Mouse (Mus musculus): ENCODE measurements around the gene Svs5. TPM values are rescaled to one million over a fixed set of nuclear protein-coding genes. Genes with fewer than 3 reads are reported as not detected.
"Not testable (repeated sequence)": the region's sequence is repeated elsewhere in the genome, so short reads cannot be mapped to it uniquely, and the experiment has no call there.

Gene Svs5
- not detected in 2 replicates for polyA plus RNA-seq (2014; fragmentation: Nextera tagmentation; extraction: Ambion mirVana)

DNA sequence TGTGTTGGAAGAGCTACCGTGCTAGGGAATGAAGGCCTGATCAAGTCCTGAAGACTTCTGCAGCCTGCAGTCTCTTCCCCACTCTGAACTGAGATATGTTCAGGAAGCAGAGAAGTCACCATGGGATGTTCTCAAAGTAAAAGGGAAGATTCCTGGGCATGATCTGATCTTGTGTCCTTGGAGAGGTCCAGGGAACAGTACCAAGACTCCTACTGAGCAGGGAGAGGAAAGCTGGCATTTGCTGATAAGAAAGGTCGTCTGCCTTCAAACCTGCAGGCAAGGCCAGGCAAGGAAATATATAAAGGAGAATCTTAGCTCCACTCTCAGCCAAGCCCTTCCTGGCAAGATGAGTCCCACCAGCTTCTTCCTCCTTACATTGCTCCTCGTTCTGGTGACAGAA lies at the start of gene Svs5:
Svs5 (plus strand) TSS at position 301 of the 400 bp plus-strand sequence.
- ATAC-seq (replicated peaks; ENCODE audit: insufficient number of reproducible peaks, low FRiP score, low TSS enrichment); H3K9me3 ChIP-seq (replicated peaks; ENCODE audit: control insufficient read depth, low read length); H3K36me3 ChIP-seq (ENCODE audit: control insufficient read depth, insufficient read depth, low read length); H3K9ac ChIP-seq (ENCODE audit: low read depth, low read length); H3K4me2 ChIP-seq; H3K27me3 ChIP-seq (ENCODE audit: control insufficient read depth, insufficient read depth, low read length); H3K4me1 ChIP-seq (ENCODE audit: control insufficient read depth, insufficient read depth, low read length); H3K4me3 ChIP-seq (ENCODE audit: low read depth, low read length); H3K27ac ChIP-seq (ENCODE audit: low read depth, low read length): not testable (repeated sequence)
- whole genome bisulfite sequencing (ENCODE audit: insufficient replicate concordance) = 51% methylated on average over 3 of the region's 3 CpGs

DNA sequence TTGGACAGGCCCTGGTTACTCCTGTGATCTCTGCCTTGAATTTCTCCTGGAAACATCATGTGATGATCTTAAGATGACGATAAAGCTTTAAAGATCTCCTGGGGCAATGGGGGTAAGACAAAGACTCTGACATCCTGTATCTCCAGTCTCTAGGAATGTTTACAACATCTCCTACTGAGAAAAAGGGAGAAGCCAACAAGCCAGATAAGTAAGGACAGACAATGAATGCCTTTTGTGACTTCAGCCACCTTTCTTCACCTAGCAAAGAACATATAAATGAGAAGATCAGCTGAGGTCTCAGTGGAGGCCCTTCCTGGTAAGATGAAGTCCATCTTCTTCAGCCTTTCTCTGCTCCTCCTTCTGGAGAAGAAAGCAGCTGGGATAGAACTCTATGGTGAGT lies 43.6 kb upstream of the Svs5 start, which contains the start of gene Svs3a:
Svs3a (plus strand) TSS at position 301 of the 400 bp plus-strand sequence.
- not testable (repeated sequence) for H3K4me3 ChIP-seq (ENCODE audit: low read depth, low read length); H3K27me3 ChIP-seq (ENCODE audit: control insufficient read depth, insufficient read depth, low read length); H3K9ac ChIP-seq (ENCODE audit: low read depth, low read length); ATAC-seq (replicated peaks; ENCODE audit: insufficient number of reproducible peaks, low FRiP score, low TSS enrichment); H3K36me3 ChIP-seq (ENCODE audit: control insufficient read depth, insufficient read depth, low read length); H3K27ac ChIP-seq (ENCODE audit: low read depth, low read length); H3K4me1 ChIP-seq (ENCODE audit: control insufficient read depth, insufficient read depth, low read length); H3K9me3 ChIP-seq (replicated peaks; ENCODE audit: control insufficient read depth, low read length); H3K4me2 ChIP-seq
- WGBS (ENCODE audit: insufficient replicate concordance) = 75% methylated on average over 1 of the region's 1 CpGs

DNA sequence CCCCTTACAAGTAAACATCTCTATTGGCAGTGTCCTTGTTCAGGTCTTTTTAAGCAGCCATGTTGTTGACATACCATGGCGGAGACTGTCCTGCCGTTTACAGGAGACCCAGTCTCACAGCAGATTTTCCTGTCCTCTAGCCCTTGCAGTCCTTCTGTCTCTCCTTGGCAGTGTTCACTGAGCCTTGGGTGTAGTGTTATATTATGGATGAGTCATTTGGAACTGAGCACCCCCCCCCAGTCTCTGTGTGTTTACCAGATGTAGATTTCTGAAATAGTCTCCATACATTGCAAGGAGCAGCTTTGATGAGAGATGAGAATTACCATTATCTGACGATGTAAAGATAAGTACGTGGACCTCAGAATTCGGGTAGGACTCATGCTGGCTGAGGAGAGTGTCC lies 19.9 kb upstream of the Svs5 start:
- H3K4me3 ChIP-seq (ENCODE audit: low read depth, low read length) = no peak overlapping the region
- H3K27me3 ChIP-seq (ENCODE audit: control insufficient read depth, insufficient read depth, low read length) = no peaks in the 10 kb centered on the region
- ATAC-seq (replicated peaks; ENCODE audit: insufficient number of reproducible peaks, low FRiP score, low TSS enrichment) = no peak
- no peak overlapping the region for H3K9ac ChIP-seq (ENCODE audit: low read depth, low read length)
- WGBS (ENCODE audit: insufficient replicate concordance) = 76% methylated on average over 5 of the region's 5 CpGs
- H3K4me1 ChIP-seq (ENCODE audit: control insufficient read depth, insufficient read depth, low read length) = no peaks in the 10 kb centered on the region
- no peak overlapping the region for H3K4me2 ChIP-seq
- H3K9me3 ChIP-seq (replicated peaks; ENCODE audit: control insufficient read depth, low read length) = no peaks in the 10 kb centered on the region
- no peaks in the 10 kb centered on the region for H3K36me3 ChIP-seq (ENCODE audit: control insufficient read depth, insufficient read depth, low read length)
- H3K27ac ChIP-seq (ENCODE audit: low read depth, low read length) = no peak overlapping the region

- ATAC-seq (replicated peaks; ENCODE audit: insufficient number of reproducible peaks, low FRiP score, low TSS enrichment); H3K36me3 ChIP-seq (ENCODE audit: control insufficient read depth, insufficient read depth, low read length); H3K9me3 ChIP-seq (replicated peaks; ENCODE audit: control insufficient read depth, low read length); H3K4me3 ChIP-seq (ENCODE audit: low read depth, low read length); H3K27me3 ChIP-seq (ENCODE audit: control insufficient read depth, insufficient read depth, low read length); H3K27ac ChIP-seq (ENCODE audit: low read depth, low read length); H3K4me1 ChIP-seq (ENCODE audit: control insufficient read depth, insufficient read depth, low read length); H3K9ac ChIP-seq (ENCODE audit: low read depth, low read length); H3K4me2 ChIP-seq: not testable (repeated sequence)
Measured at GRCm38 (mm10) chr2:164315460-164315859, 17.1 kb upstream of the Svs5 start.

DNA sequence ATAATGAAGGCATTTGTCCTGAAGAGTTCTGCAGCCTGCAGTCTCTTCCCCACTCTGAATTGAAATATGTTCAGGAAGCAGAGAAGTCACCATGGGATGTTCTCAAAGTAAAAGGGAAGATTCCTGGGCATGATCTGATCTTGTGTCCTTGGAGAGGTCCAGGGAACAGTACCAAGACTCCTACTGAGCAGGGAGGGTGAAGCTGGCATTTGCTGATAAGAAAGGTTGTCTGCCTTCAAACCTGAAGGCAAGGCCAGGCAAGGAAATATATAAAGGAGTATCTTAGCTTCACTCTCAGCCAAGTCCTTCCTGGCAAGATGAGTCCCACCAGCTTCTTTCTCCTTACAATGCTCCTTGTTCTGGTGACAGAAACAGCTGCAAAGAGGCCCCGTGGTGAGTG lies 16.1 kb upstream of the Svs5 start, which contains the start of gene Svs6:
Svs6 (plus strand) TSS at position 301 of the 400 bp plus-strand sequence.
- H3K27me3 ChIP-seq (ENCODE audit: control insufficient read depth, insufficient read depth, low read length); H3K36me3 ChIP-seq (ENCODE audit: control insufficient read depth, insufficient read depth, low read length); H3K4me1 ChIP-seq (ENCODE audit: control insufficient read depth, insufficient read depth, low read length); H3K4me2 ChIP-seq; H3K27ac ChIP-seq (ENCODE audit: low read depth, low read length); H3K9ac ChIP-seq (ENCODE audit: low read depth, low read length); H3K9me3 ChIP-seq (replicated peaks; ENCODE audit: control insufficient read depth, low read length); ATAC-seq (replicated peaks; ENCODE audit: insufficient number of reproducible peaks, low FRiP score, low TSS enrichment); H3K4me3 ChIP-seq (ENCODE audit: low read depth, low read length): not testable (repeated sequence)
- WGBS (ENCODE audit: insufficient replicate concordance) = 62% methylated on average over 1 of the region's 1 CpGs

DNA sequence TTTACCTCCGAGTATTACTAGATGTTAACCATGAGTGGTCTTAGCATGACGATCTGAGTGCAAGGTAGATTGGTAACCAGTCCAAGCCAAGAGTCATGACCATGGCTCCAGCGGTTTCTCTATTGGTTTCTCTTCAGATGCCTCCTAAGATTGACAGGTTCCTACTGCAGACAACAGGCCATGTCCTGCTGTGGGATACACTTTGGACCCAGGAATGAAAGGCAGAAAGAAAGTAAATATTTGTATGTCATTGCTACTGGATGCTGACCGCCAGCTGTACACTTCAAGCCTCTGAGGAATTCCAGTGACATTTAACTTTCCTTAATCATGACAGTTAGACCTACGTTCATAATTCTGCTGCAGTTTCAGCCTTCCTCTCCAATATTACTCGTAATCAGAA lies 11.6 kb upstream of the Svs5 start:
- WGBS (ENCODE audit: insufficient replicate concordance) = 76% methylated on average over 6 of the region's 6 CpGs
- no peak for ATAC-seq (replicated peaks; ENCODE audit: insufficient number of reproducible peaks, low FRiP score, low TSS enrichment)
- Histone ChIP-seq H3K4me1 (ENCODE audit: control insufficient read depth, insufficient read depth, low read length) (no peaks in the 10 kb centered on the region), H3K4me2 (no peak overlapping the region), H3K9ac (ENCODE audit: low read depth, low read length) (no peak overlapping the region), H3K9me3 (replicated peaks; ENCODE audit: control insufficient read depth, low read length) (no peaks in the 10 kb centered on the region), H3K36me3 (ENCODE audit: control insufficient read depth, insufficient read depth, low read length) (no peaks in the 10 kb centered on the region), H3K4me3 (ENCODE audit: low read depth, low read length) (no peak overlapping the region), H3K27me3 (ENCODE audit: control insufficient read depth, insufficient read depth, low read length) (no peaks in the 10 kb centered on the region), H3K27ac (ENCODE audit: low read depth, low read length) (no peak overlapping the region)

DNA sequence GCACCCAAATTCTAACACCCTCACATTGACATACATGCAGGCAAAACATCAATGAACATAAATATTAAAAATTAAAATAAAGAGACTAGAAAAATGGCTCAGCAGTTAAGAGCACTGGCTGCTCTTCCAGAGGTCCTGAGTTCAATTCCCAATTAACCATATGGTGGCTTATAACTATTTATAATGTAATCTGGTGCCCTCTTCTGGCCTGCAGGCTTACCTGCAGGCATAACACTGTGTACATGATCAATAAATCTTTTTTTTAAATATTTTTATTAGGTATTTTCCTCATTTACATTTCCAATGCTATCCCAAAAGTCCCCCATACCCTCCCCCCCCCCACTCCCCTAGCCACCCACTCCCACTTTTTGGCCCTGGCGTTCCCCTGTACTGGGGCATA lies 11.2 kb downstream of the Svs5 start:
- H3K27me3 ChIP-seq (ENCODE audit: control insufficient read depth, insufficient read depth, low read length); H3K27ac ChIP-seq (ENCODE audit: low read depth, low read length); H3K9ac ChIP-seq (ENCODE audit: low read depth, low read length); ATAC-seq (replicated peaks; ENCODE audit: insufficient number of reproducible peaks, low FRiP score, low TSS enrichment); H3K4me1 ChIP-seq (ENCODE audit: control insufficient read depth, insufficient read depth, low read length); H3K4me2 ChIP-seq; H3K9me3 ChIP-seq (replicated peaks; ENCODE audit: control insufficient read depth, low read length); H3K36me3 ChIP-seq (ENCODE audit: control insufficient read depth, insufficient read depth, low read length); H3K4me3 ChIP-seq (ENCODE audit: low read depth, low read length): not testable (repeated sequence)
- 83% methylated on average over 1 of the region's 1 CpGs for WGBS (ENCODE audit: insufficient replicate concordance)

DNA sequence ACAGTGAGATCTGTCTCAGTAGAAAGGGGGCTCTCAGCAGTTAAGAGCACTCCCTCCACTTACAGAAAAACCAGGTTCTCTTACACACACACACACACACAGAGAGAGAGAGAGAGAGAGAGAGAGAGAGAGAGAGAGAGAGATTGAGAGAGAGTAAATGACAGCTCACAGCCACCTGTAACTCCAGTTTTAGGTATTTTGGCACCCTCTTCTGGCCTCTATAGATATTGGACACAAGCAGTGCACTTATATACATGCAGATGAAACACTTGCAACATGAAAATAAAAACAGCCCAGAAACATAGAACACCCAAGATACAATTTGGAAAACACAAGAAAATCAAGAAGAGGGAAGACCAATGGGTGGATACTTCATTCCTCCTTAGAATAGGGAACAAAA lies 15.2 kb downstream of the Svs5 start:
- not testable (repeated sequence) for H3K27ac ChIP-seq (ENCODE audit: low read depth, low read length); H3K36me3 ChIP-seq (ENCODE audit: control insufficient read depth, insufficient read depth, low read length); H3K9ac ChIP-seq (ENCODE audit: low read depth, low read length); H3K4me2 ChIP-seq; H3K4me3 ChIP-seq (ENCODE audit: low read depth, low read length); H3K9me3 ChIP-seq (replicated peaks; ENCODE audit: control insufficient read depth, low read length); H3K4me1 ChIP-seq (ENCODE audit: control insufficient read depth, insufficient read depth, low read length); ATAC-seq (replicated peaks; ENCODE audit: insufficient number of reproducible peaks, low FRiP score, low TSS enrichment); H3K27me3 ChIP-seq (ENCODE audit: control insufficient read depth, insufficient read depth, low read length)

DNA sequence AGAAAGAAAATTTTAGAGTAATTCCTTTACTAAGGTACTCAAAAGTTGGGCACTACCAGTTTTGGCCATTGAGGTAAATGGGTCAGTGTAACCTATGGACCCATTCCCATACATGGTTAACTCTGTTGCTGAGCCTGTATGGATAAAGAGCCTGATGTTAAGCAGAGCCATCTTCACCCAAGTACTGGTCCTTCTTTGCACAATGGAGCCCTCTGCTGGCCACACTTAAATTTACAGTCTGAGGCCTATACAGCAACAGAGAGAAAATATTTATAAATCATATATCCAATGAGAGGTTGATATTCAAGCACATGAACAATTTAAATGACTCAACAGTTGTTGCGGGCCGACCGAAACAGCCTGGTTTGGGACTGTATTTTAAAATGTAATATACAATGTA lies 16.4 kb downstream of the Svs5 start:
- no peak for ATAC-seq (replicated peaks; ENCODE audit: insufficient number of reproducible peaks, low FRiP score, low TSS enrichment)
- H3K9me3 ChIP-seq (replicated peaks; ENCODE audit: control insufficient read depth, low read length) = no peaks in the 10 kb centered on the region
- no peaks in the 10 kb centered on the region for H3K36me3 ChIP-seq (ENCODE audit: control insufficient read depth, insufficient read depth, low read length)
- no peak overlapping the region for H3K9ac ChIP-seq (ENCODE audit: low read depth, low read length)
- 82% methylated on average over 3 of the region's 3 CpGs for WGBS (ENCODE audit: insufficient replicate concordance)
- no peak overlapping the region for H3K4me3 ChIP-seq (ENCODE audit: low read depth, low read length)
- no peak overlapping the region for H3K4me2 ChIP-seq
- H3K4me1 ChIP-seq (ENCODE audit: control insufficient read depth, insufficient read depth, low read length) = no peaks in the 10 kb centered on the region
- no peaks in the 10 kb centered on the region for H3K27me3 ChIP-seq (ENCODE audit: control insufficient read depth, insufficient read depth, low read length)
- no peak overlapping the region for H3K27ac ChIP-seq (ENCODE audit: low read depth, low read length)
